Mouse (Mus musculus): ENCODE data around the gene D16Ertd472e. TPM values are rescaled to one million over a fixed set of nuclear protein-coding genes. Genes with fewer than 3 reads are reported as not detected.

D16Ertd472e gene
- 10 to 100 TPM; 13.8 to 15.1 (median 13.9) TPM for total RNA-seq (2022)

- DNase-seq (ENCODE audit: low spot score in 2 of 2) = peak; percentile 60 to 78
Observed at GRCm38 (mm10) chr16:78576478-78577084, at the start of gene D16Ertd472e. TSS of gene D16Ertd472e (minus strand) at chr16:78576708.

GRCm38 (mm10) chr16:78622755-78623154 lies 46.2 kb upstream of the D16Ertd472e start:
- no peak for DNase-seq (ENCODE audit: low spot score in 2 of 2)

GRCm38 (mm10) chr16:78619386-78619785 lies 42.9 kb upstream of the D16Ertd472e start:
- DNase-seq (ENCODE audit: low spot score in 2 of 2) = no peak

- no peak for DNase-seq (ENCODE audit: low spot score in 2 of 2)
Observed at GRCm38 (mm10) chr16:78617757-78618532, 41.4 kb upstream of the D16Ertd472e start.

- no peak for DNase-seq (ENCODE audit: low spot score in 2 of 2)
Observed at GRCm38 (mm10) chr16:78606202-78606601, 29.7 kb upstream of the D16Ertd472e start.

GRCm38 (mm10) chr16:78598919-78599318 lies 22.4 kb upstream of the D16Ertd472e start:
- DNase-seq (ENCODE audit: low spot score in 2 of 2) = no peak

GRCm38 (mm10) chr16:78596381-78596780 lies 19.9 kb upstream of the D16Ertd472e start:
- no peak for DNase-seq (ENCODE audit: low spot score in 2 of 2)

- DNase-seq (ENCODE audit: low spot score in 2 of 2) = no peak
Observed at GRCm38 (mm10) chr16:78595821-78596220, 19.3 kb upstream of the D16Ertd472e start.

GRCm38 (mm10) chr16:78594154-78594553 lies 17.6 kb upstream of the D16Ertd472e start:
- no peak for DNase-seq (ENCODE audit: low spot score in 2 of 2)

- DNase-seq (ENCODE audit: low spot score in 2 of 2) = no peak
Observed at GRCm38 (mm10) chr16:78591130-78591529, 14.6 kb upstream of the D16Ertd472e start.

- DNase-seq (ENCODE audit: low spot score in 2 of 2) = no peak
Observed at GRCm38 (mm10) chr16:78588821-78589220, 12.3 kb upstream of the D16Ertd472e start.

- no peak for DNase-seq (ENCODE audit: low spot score in 2 of 2)
Observed at GRCm38 (mm10) chr16:78586621-78587020, 10.1 kb upstream of the D16Ertd472e start.

GRCm38 (mm10) chr16:78585664-78586397 lies 9.3 kb upstream of the D16Ertd472e start:
- no peak for DNase-seq (ENCODE audit: low spot score in 2 of 2)

- DNase-seq (ENCODE audit: low spot score in 2 of 2) = no peak
Observed at GRCm38 (mm10) chr16:78585163-78585562, 8.7 kb upstream of the D16Ertd472e start.

GRCm38 (mm10) chr16:78583968-78584367 lies 7.5 kb upstream of the D16Ertd472e start:
- no peak for DNase-seq (ENCODE audit: low spot score in 2 of 2)

- no peak for DNase-seq (ENCODE audit: low spot score in 2 of 2)
Observed at GRCm38 (mm10) chr16:78580387-78580786, 3.9 kb upstream of the D16Ertd472e start.

- DNase-seq (ENCODE audit: low spot score in 2 of 2) = no peak
Observed at GRCm38 (mm10) chr16:78579386-78579785, 2.9 kb upstream of the D16Ertd472e start.

- DNase-seq (ENCODE audit: low spot score in 2 of 2) = no peak
Observed at GRCm38 (mm10) chr16:78577085-78577671, 670 bp upstream of the D16Ertd472e start.

- DNase-seq (ENCODE audit: low spot score in 2 of 2) = no peak
Observed at GRCm38 (mm10) chr16:78575852-78576477, 543 bp downstream of the D16Ertd472e start.

GRCm38 (mm10) chr16:78575190-78575851 lies 1.2 kb downstream of the D16Ertd472e start:
- no peak for DNase-seq (ENCODE audit: low spot score in 2 of 2)

GRCm38 (mm10) chr16:78574241-78574640 lies 2.3 kb downstream of the D16Ertd472e start:
- DNase-seq (ENCODE audit: low spot score in 2 of 2) = no peak

Measured in layer of hippocampus, adult 8-10 months (tissue).